Mouse (Mus musculus): ENCODE measurements around the gene Cbfa2t2.

GRCm38 (mm10) chr2:154538310-154538709 lies 102.0 kb downstream of the Cbfa2t2 start:
- TF ChIP-seq CTCF (IDR thresholded peaks at IDR 0.05; ENCODE audit: borderline replicate concordance, insufficient read depth, low read length): no peak
- TF ChIP-seq POLR2A (IDR thresholded peaks at IDR 0.05; ENCODE audit: low read depth, low read length): no peak
